Mouse (Mus musculus) adrenal gland, postnatal 10 days (tissue): ENCODE data around the gene Stmn1. TPM values are rescaled to one million over a fixed set of nuclear protein-coding genes. Genes with fewer than 3 reads are reported as not detected.
A peak's percentile ranks its signal among the peaks of the same experiment; 100 is the strongest.

Source experiments
- DNase-seq: peaks from one replicate; pipeline ENCODE4 v3.0.0; 2021; ENCODE audit warnings: mixed read lengths
- total RNA-seq, 2 experiments: library from RNA; stranded (reverse); gene quantifications; 2 replicates each; pipeline ENCODE4 v1.2.3; 2021

The Stmn1 gene
- total RNA-seq, 2 experiments from 2014 or later: 140 to 156 TPM

DNA sequence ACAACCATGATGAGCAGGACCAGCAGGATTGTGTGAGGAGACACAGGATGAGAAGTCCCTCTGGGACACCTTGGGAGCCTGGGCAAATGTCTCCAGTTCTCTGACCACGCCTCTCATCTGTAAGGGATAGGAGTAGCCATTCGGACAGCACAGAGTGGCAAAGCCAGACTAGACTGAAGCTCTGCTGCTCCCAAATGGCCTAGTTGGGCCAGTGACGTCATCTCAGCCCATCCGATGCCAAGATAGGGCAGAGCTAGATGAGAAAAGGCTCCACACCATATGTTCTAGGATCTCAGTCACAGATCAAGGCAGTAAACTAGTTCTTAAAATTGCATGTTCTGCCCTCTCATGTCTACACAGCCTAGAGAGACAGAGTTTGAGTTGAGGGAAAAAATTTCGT is 9.3 kb upstream of the Stmn1 start:
- no peak for DNase-seq

- DNase-seq: no peak
Observed at GRCm38 (mm10) chr4:134460277-134460676, 7.8 kb upstream of the Stmn1 start.

DNA sequence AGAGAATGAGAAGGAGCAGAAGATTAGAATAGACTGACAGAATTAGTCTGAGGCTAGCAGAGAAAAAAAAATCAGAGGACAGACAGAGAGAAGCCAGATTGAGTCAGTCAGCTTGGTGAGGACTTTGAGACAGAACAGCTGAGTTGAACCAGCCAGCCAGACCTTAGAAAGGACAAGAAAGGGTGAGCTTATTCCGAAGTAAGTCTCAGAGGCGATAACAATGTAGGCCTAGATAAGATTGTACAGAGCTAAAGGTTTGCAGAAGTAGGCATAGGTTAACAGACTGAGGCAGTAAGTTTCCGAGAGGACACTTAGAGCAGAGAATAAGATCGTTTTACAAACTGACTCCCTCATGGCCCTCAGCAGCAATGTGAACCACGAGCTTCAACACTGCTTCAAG is 6.9 kb upstream of the Stmn1 start:
- no peak for DNase-seq

DNA sequence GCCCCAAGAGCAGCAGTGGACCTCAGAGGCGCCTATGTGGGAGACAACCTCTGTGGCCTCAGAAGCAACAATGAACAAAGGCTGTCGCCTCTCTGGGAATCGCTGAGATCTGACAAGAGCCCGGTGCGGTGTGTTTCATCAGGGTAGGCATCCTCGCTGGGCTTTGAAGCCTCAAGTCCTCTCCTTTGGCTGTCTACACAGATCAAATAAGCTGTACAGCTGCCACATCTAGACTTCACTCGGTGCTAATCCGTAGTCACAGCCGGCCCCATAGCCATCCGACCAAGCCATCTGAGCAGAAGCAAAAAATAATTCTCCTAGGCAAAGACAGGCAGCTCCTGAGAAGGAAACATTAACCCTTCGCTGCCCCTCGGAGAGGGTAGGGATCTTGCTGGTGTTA is 2.3 kb upstream of the Stmn1 start:
- DNase-seq: no peak

DNA sequence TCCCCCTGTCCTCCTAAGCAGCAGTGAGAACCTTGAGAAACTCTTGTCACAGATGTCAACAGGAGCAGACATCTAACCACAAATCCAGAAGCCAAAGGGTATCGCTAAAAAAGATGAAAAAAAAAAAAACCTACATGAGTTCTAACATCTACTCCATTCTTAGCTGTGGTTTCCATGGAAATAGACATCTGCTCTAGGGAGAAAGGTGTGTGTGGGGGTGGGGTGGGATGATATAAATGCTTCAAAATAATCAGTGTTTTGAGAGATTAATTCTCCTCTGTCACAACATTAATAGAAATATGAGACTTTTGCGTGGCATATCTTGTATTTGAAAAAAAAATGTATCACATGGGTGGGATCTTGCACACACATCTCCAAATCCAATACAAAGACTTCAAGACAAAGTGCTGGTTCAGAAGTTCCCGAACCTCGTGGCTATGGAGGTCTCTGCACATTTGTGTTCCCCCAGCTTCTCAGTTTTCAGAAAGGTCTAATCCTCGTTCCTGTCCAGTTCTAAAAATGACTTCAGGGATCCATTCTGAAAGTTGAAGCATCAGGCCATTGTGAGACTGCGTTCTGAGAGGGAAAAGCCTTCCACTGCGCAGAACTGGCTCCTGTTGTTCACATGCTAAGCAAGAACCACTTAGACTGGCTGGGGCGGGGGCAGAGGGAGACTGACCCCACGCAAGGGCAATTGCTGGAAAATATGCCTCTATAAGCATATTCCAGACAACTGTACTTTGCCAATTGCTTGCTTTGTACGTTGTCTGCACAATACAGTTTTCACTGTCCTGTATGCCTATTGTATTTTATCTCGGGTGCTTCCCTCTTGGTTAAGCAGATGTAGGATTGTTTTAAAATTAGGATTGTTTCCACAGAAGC is 1.5 kb upstream of the Stmn1 start:
- no peak for DNase-seq

DNA sequence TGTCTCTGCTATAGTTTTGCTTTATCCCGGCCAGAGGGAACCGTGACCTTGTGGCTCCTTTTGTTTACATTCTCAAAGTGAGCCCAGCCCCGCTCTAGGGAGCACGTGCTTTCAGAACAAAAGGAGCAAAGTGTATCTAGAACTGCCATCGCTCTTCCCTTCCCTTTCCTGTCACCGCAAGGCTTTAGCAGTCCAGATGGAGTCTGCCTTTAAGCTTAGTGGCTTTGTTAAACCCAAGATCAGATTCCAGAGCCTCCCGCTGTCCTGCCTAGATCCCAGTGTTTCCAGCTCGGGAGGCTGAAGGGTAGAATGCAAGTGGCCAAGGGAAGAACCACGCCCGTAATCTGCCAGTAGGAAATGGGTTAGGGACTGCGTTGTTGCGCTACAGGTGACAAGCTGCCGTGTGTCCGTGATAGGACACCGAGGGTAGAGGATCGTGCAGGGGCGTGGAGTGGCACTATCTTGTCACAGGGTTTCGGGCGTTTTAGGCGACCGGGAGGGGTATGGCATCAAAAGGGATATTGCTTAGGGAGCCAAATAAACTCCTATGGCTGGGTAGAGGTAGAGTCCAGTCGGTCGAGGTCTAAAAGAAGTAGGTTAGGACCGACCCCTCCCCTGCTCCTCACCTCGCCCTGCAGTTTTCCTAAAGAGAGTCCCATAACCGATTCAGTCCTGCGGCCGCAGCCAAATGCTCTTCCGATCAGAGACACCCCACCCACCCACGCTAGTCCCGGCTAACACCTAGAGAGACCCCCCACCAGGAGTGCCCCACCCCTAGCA is 495 bp upstream of the Stmn1 start:
- peak; percentile 38 for DNase-seq

DNA sequence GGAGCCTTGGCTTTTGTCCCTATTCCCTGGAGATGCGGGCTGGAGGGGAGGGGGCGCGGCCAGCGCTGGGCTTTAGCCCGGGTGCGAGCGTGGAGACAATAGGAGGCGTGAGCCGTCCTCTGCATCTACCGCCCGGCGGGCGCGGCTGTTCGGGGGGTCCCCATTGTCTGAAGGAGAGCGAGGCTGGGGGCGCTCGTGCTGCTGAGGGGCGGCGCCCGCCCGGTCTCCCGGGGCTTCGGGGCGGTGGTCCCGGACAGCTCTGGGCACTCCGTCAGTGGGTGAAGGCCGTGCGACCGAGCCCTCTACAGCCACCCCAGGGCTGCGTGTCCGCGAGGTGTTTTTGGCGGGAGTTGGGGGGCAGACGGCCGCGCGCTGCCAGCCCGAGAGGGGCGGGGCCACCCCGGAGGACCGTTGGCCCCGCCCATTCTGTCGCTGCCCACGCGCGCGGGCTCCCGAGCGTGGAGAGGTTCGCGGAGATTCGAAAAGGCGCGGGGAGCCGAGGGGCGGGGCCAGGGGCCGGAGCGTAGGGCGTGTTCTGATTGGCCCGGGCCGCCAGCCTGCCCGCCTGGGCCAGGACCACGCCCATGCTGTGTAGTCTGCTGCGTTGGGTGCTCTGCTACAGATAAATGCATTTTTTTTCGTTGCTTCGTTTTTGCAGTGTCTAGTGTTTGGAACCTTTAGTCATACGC is 602 bp downstream of the Stmn1 start:
- DNase-seq: peak; percentile 98

- DNase-seq: no peak
Observed at GRCm38 (mm10) chr4:134469341-134469796, 1.2 kb downstream of the Stmn1 start.

DNA sequence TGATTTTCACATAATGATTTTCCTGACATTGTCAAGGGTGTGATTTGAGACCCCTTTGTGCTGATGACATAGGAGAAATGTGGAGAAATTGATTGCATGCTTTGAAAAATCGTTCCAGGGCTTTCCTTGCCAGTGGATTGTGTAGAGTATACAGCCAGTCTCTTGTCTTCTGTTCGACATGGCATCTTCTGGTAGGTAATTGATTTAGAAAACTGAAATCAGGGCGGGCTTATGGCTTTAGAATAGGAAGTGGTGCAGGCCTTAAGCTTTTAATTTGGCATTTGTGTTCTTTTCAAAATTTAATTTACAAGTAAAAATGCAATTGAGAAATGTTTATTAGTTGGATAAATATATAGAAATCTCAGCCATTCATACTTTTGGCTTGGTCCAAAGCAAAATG is 1.9 kb downstream of the Stmn1 start:
- DNase-seq: no peak

- no peak for DNase-seq
Observed at GRCm38 (mm10) chr4:134471469-134471868, 3.3 kb downstream of the Stmn1 start.

DNA sequence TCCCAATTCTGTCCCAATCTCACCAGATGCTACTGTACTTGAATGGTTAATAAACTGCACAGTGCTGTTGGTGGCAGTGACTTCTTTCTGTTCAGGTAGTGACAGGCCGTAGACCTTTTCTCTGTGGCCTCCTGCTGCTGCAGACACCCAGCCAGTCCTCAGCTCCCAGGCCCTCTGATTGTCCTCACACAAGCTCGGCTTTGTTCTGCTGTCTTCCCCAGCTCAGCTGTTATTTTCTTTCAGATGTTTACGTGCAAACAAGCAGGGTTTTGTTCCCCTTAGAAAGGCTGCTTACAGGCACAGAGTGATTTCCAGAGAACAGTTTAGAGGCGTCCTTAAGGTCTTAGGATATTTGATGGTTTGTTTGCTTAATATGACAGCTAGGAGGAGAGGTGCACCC is 5.6 kb downstream of the Stmn1 start:
- DNase-seq: no peak

DNA sequence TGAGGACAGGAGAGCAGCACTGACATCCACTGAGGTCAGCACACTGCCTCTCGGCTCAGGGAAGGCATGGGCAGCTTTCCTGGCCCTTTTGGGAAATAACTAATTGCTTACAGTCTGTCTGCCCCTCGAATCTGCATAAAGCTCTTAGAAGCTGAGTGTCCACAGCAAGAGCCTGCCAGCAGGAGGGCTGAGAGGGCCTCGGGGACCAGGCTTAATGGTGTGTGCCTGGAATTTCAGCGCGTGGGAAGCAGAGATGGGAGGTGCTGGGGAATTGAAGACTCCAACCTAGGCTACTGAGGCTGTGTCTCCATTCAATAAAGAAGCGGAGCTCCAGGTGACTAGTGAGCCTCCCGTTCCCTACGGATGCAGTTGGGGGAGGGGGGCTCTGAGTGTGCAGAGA is 6.1 kb downstream of the Stmn1 start:
- DNase-seq: no peak

DNA sequence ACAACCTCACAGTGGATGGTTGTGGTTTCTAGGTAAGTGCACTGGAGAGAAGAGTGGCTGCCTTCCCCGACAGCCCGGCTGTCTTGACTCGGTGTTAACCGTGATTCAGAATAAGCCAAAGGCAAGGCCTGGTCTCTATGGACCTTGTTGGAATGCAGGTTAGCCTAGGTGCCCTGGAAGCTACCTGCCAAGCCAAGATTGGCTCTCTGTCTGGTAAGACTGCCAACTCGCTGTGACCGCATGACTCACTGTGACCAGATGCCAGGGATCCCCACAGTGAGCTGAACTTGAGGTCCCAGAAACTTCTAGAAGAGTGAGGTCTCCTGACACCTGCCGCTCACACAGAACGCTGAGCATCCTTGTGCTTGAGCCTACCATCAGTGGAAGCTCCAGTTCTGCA is 8.8 kb downstream of the Stmn1 start:
- DNase-seq: no peak

GRCm38 (mm10) chr4:134478031-134478430 is 9.9 kb downstream of the Stmn1 start:
- DNase-seq: peak; percentile 98

DNA sequence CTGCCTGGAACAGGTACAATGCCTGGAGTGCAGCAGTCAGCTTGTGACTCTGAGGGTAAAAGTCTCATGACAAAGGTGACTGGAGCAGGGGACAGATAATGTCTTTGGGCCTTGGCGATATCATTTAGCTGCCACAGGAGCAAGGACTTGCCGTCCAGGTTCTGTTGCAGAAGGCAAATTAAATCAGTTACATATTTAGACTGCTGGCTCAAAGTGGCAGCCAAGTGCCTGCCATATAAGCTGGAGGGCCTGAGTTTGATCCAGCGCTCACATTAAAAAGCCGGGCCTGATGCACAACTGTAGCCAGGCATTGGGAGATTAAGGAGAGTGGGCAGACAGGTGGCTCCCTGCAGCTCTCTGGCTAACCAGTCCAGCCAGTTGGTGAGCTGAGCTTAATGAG is 11.7 kb downstream of the Stmn1 start:
- DNase-seq: no peak

DNA sequence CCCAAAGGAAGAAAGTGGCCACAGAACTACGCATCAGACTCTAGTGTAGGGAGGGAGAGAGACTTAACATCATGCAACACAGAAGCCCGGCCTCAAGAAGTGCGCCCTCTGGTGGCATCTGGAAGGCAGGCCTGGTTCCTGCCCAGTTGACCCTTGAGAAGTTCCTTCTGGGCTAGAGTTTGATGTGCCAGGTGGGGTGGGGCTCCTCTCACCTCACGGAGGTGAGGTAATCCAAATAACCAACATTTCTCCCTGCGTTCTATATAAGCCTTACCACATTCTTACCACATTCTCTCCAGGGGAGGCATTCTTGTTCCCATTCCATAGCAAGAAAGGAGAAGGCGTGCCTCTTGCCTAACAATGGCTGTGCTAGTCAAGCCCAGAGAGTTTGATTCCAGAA is 12.7 kb downstream of the Stmn1 start:
- DNase-seq: peak; percentile 87

GRCm38 (mm10) chr4:134481270-134481669 is 13.2 kb downstream of the Stmn1 start:
- no peak for DNase-seq

GRCm38 (mm10) chr4:134482442-134482841 is 14.3 kb downstream of the Stmn1 start:
- no peak for DNase-seq

GRCm38 (mm10) chr4:134483078-134483688 is 15.1 kb downstream of the Stmn1 start:
- DNase-seq: no peak

DNA sequence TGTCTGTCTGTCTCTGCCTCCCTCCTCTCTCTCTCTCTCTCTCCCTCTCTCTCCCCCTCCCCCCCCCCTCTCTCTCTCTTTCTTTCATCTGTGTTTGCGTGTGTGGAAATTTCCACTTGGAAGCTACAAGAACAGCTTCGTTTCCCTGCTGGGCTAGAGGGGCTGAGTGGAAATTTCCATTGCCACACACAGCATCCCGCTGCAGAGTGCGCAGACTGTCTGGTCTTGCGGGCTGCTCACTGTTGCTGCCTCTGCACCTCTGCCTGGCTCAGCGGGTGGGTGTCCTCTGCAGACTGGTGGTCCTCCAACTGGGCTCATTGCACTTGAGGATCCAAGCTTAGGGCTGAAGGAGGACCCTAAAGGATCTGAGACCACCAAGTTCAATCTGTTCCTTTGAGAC is 15.6 kb downstream of the Stmn1 start:
- peak; percentile 70 for DNase-seq

- DNase-seq: no peak
Observed at GRCm38 (mm10) chr4:134484231-134484630, 16.1 kb downstream of the Stmn1 start.

DNA sequence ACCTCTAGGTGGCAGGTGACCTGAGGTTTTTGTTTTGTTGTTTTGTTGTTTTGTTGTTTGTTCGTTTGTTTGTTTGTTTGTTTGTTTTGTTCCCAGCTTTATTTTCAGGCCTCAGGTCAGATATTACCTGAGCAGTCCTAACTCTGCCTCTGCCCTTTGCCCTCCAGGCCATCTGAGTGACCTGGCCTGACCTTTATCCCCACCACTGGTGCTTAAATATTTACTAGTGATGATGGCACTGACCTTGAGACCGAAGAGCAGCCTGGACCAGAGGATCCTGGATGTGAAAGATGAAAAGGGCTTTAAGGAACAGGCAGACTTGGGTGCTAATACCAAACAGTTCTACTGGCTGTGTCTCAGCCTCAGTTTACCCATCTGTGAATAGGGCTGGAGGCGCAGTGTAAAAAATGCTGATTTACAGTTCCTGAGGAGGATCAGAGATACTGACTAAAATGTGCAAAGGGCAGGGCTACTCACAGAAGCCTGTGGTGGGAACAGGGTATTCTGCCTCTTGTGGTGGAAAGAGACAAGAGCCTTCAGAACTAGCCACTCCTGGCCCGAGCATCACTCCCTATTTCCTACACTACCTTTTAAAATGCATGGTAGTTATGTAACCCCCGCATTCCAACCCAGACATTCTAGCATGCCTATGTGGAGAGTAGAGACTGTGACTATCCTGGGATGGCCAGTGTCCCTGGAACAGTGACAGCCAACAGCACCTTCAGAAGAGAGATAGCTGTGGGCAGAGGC is 17.2 kb downstream of the Stmn1 start:
- DNase-seq: no peak
